Mouse (Mus musculus): ENCODE data around the gene 4921539E11Rik.

- TF ChIP-seq CHD2 (IDR thresholded peaks at IDR 0.05; ENCODE audit: low read depth, low read length) (no peak), ZNF384 (IDR thresholded peaks at IDR 0.05; ENCODE audit: low read depth, low read length) (no peak), ZC3H11A (IDR thresholded peaks at IDR 0.05; ENCODE audit: borderline replicate concordance, low read depth, low read length) (no peak)
Observed at GRCm38 (mm10) chr4:103290763-103291162, at the start of gene 4921539E11Rik.

Data from ES-E14 (cell line).